Mouse (Mus musculus): Measurements from ENCODE around the gene Macrod2.
A peak's percentile ranks its signal among the peaks of the same experiment; 100 is the strongest.

Gene Macrod2

DNA sequence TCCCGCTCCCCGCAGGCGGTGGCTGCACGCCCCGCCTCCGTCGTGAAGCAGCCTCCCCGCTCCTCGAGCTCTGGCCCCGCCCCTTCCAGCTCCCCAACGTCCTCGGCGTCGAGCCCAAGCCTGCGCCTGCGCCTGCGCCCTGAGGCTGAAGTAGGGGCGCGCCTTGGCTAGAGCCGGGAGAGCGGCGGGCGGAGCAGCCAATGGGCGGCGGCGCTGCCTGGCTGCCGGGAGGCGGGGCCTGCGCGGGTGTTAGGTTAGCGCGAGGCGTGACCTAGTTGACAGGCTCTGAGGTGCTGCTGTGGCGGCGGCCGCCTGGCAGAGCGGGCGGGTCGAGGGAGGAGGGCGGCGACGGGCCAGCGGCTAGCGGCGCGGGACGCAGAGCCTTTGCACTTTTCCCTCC lies at the start of gene Macrod2:
Macrod2 (plus strand) TSS at position 131 of the 400 bp plus-strand sequence.
- DNase-seq (ENCODE audit: low spot score): peak; percentile 98

DNA sequence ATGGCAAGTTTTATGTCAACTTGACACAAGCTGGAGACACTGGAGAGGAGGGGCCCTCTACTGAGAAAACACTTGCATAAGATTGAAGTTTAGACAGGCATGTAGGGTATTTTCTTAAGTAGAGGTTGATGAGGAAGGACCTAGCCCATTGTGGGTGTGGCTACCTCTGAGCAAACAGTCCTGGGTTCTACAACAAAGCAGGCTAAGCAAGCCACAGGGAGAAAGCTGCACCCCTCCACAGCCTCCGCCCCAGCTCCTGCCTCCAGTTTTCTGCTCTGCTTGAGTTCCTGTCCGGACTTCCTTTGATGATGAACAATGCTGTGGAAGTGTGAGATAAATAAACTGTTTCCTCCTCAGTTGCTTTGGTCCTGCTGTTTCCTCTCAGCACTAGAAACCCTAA lies 35.2 kb upstream of the Macrod2 start:
- DNase-seq (ENCODE audit: low spot score): no peak

DNA sequence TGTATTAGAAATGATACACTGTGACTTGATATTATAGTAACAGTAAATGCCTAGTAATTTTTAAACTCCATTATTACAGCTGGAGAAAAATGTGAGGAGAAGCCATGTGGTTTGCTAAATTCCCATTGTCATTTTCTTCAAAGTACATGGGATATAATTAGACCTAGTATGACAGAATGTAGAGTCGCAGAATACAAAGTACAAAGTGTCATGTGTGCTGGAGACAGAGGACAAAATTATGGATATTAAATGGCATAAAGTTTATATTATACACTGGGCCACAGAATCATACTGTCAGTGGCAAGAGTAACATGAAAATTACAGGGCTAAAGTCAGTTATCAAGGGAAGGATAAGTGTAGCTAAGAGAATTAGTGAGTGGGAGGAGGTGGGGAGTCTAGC lies 30.3 kb upstream of the Macrod2 start:
- no peak for DNase-seq (ENCODE audit: low spot score)

DNA sequence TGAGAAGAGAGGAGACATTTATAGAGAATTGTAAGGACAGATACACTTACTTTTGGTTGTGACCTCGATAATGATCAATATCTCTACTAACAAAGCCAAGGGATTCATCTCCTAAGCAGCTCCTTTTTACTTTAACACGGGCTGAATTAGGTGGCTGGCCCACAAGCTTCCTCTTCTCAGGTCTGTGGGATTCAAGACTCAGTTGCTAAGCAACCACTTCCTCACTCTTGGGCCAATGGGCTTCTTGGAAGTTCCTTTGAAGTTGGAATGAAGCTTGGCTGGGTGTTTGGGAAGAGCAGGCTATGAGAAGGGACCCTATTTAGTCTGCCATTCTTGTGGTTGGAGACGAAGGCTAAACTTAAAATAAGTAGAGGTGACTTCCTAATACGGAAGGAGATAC lies 5.6 kb upstream of the Macrod2 start, which contains the start of gene Sel1l2:
Sel1l2 (minus strand) TSS at position 182 of the 400 bp plus-strand sequence.
- no peak for DNase-seq (ENCODE audit: low spot score)

DNA sequence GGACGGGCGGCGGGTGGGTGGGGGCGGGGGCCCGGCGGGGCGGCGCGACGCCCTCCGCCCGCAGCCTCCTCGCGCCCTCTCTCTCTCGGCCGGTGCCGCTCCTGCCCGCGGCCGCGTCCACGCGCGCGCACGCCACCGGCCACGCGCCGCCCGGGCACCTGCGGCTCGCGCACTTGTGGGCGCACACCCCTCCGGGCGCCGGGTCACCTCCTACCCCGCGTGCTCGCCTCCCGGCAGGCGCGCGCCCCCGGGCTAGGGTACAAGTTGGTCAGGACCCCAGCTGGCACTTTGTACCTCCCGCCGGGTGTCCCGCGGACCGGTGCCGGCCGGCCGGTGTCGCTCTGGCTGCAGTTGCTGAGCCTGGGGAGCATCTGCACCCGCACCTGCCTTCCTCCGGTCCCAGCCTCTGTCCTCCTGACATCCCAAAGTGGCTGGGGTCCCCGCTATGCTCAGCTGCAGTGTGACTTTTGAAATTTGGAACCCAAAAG lies 679 bp downstream of the Macrod2 start:
- peak; percentile 4 for DNase-seq (ENCODE audit: low spot score)

DNA sequence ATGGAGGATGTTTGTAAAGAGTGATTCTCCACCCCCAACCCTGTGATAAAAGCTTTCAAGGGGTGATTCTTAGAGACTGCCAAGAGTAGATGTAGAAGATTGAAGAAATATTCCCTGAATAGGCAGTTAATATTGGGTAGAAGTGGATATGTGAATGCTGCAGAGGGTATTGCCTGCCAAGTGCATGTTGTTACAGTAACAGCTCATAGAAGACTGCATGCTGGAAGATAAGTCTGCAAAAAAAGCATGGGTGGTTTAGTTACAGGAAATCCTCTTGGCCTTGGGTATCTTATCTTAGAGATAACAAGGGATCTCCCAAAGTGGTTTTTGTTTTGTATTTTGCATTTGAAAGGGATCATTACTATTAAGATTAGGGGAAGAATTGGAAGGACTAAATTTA lies 30.7 kb downstream of the Macrod2 start:
- no peak for DNase-seq (ENCODE audit: low spot score)

DNA sequence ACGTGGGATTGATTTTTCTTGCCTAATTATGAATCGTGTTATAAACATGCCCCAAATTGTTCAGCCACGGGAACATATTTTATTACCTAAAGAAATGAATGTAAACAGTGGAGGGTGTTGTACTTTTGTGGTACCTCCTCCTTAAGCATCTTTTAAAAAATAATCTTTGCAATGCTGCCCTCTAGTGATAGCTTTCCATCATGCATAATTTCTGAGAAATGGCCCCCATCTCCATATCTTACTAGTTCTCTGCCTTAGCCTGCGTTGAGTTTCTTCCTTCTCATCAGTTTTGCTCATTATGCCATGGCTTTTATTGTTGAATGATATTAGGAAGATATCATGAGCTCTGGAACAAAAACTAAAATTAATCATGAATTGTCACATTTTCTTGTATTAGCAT lies 32.2 kb downstream of the Macrod2 start:
- DNase-seq (ENCODE audit: low spot score): no peak

DNA sequence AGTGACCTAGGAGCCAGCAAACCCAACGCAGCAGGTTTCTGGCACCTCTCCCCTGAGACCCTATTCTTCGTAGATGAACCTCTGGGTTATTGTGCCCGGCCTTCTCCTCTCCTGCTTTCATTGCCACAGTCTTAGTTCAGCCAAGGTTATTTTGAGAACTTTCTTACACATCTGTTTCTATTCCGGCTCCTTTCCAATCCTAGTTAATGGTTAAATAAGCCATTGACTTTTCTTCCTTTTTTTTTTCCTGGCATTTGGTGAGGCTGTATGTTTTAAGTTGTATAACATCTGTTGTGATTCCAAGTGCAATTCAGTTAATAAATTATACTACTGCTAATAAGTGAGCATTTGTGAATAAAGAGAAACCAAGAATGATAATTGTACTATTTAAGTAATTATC lies 44.0 kb downstream of the Macrod2 start:
- DNase-seq (ENCODE audit: low spot score): no peak

DNA sequence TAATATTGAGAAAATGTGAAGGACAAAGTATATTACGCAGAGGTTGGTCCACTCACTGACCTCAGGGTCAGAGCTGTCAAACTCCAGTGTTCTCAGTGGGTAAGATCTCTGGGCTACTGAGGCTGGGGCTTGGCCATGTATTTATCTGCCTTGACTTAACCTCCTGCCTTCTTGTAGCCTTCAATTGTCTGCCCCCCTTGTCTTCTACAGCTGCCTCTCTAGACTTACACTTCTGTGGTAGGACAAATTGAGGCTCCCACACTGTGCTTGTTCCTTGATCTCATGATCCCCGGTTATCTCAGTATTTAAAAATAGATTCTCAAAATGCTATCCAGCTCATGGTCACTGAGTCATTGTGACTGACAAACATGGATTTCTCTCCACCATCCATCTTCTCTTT lies 53.5 kb downstream of the Macrod2 start:
- no peak for DNase-seq (ENCODE audit: low spot score)

DNA sequence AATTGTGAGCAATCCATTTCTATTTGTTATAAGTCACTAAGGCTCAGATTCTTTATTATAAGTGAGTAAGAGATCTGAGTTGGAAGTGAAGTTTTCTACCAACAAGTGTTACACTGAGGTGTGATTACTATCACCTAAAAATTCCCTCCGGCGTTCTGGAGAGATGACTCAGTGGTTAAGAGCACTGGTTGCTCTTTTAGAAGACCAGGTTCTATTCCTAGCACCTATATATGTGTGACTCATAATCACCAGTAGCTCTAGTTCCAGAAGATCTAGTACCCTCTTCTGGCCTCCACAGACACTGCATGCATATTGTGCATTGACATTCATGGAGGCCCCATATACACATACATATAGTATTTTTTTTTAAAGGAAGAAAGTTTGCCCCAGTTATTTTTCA lies 80.7 kb downstream of the Macrod2 start:
- no peak for DNase-seq (ENCODE audit: low spot score)

DNA sequence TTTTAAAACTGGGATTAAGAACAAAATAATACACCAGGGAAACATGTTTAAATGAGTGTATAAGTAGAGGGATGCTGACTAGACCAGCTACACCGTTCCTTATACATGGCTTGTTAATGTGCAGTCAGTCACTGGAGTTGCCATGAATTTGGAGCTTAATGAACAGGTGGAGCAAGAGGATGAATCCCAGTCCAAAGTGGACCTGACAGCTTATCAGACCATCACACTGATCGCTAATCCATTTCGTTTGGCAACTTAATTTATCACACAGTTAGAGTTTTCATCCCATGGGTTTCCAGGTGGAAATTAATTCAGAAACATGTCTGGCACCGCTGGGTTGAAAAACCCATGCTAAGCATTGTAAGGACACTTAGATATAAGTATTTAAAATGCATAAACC lies 81.8 kb downstream of the Macrod2 start:
- no peak for DNase-seq (ENCODE audit: low spot score)

DNA sequence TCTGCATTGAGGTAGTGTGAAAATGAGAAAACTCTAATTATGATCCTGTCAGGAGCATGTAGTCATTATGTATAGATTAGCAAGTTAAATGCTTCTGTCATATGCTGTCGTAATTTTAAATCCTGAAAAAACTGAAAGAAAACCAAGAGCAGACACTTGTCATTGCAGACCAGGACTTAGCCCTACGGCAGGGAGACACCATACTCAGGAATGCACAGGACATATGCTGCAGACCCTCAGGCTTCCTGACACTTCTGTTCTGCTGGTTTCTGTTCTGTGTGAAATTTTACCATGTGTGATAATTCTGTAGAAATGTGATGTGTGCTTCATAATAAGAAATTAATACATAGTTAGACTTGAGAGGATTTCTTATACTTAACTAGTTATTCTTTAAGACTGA lies 87.5 kb downstream of the Macrod2 start:
- no peak for DNase-seq (ENCODE audit: low spot score)

DNA sequence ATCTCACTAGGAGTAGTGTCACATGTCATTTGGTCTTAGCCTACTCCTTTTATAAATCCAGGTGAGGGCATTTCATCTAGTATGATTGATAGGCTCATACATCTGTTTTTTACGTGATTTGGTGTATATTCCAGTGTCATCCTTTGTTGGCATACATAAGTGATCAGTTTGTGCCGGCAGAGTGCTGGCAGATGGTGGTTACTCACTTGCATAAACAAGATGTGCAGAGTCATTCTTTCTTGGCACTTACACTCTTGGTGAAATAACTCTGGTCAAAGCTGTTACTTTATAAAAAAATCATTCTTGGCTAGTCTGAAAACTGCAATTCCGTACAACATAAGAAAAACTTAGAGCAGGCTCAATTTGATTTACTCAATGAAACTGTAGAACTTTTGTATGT lies 102.6 kb downstream of the Macrod2 start:
- DNase-seq (ENCODE audit: low spot score): no peak

DNA sequence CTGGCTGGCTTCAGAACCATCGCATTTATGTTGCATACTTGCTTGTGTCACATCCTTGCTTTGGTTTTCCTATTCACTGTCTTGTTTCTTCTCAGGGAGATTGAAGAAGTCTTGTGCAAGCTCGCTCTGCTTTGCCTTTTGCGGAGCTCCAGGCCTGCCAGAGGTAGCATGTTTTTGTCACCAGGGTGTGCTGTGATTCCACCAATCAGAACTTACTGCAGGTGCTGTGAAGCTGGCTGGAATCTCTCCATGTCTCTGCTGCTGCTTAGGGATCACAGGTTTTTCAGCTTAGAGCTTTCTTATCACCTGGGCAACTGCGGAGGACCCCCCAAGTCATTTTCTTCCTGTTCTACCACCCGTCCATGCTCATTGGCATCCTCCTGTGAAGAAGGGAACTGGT lies 105.8 kb downstream of the Macrod2 start:
- DNase-seq (ENCODE audit: low spot score): peak; percentile 57

DNA sequence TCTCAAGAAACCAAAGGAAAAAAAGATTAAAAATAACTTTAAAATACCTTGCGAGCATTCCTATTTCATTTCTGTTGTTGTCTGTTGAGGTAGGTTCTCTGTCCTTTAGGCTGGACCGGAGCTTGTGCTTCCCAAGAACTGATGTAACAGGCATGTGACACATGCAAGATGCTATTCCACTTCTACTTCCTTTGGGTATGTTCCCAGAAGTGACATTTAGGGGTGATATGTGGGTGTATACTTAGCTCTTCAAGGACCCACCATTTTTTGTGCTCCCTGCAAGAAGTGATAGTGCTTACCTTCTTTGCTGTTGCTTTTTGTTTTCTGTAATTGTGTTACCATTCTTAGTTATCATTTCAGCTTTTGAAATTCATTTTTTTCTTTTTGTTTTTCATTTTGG lies 126.4 kb downstream of the Macrod2 start:
- no peak for DNase-seq (ENCODE audit: low spot score)

DNA sequence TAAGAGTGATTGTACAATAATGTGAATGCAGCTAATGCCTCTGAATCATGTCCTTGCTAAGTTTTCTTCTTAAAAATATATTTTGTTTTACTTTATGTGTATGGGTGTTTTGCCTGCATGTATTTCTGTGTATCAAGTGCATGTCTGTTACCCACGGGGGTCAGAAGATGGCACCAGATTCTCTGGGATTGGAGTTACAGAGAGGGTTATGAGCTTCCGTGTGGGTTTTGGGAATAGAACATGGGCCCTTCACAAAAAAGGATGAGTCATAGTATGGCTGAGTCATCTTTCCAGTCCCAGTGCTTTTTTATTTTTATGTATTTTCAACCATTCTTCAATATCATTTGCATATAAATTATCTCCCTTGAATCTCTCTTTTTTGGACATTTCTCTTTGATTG lies 135.1 kb downstream of the Macrod2 start:
- no peak for DNase-seq (ENCODE audit: low spot score)

DNA sequence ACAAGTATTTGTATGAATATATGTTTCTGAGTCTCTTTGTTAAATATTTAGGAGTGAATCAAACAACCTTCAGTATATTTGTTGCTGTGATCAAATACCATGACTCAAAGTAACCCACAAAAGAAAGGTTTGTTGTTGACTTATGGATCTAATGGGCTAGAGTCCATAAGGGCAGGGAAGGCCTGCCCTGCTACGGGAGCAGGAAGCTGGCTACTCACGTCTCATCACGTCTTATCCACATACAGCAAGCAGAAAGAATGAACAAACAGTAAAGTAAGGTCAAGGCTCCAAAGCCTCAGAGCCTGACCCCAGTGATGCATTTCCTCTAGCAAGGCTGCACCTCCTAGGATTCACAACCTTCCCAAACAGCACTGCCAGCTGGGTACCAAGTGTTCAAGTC lies 136.9 kb downstream of the Macrod2 start:
- no peak for DNase-seq (ENCODE audit: low spot score)

DNA sequence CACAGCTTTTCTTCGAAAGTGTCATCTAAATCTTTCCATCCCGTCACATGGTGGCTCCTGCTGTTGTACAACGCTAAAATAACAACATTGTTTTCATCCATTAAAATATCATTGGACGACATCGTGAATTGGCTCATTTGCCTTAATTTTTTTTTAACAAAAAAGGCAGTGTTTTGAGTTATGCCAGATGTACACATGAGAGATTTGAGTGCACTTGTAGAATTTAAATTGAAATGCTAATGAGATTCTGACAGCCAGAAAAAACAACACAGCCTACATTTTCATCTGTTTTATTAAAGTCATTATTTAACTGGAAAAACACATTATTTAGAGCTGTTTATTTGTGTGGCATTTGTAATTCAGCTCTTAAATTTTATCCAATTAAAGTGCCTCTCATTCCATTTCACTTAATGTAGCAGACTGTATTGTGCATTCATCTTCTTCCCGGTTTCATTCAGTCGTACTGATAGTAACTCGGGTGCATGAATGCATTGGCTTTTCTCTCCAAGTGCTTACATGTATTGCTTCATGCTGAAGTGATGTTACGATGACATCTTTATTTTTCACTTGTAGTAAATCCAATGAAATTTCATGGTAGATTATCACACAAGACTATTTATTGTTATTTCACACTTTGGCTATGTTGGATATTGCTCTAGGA lies 137.9 kb downstream of the Macrod2 start:
- no peak for DNase-seq (ENCODE audit: low spot score)

DNA sequence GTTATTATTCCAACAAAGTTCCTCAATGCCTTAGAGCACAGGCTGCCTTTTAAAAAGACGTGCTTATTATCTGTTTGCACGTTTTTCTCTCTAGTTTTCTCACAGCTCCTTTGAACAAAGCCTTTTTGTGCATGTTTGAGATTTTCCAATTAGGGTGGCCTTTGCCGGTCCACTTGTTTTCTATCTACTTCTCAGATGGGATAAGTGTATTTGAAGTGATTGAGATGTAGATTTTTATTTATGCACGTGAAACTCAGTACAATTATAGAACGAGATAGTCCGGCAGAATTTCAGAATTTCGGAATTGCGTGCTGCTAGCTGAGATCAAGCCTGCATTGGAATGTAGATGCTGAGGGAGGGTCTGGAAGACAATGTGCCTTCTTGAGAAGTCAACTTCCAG lies 138.5 kb downstream of the Macrod2 start:
- no peak for DNase-seq (ENCODE audit: low spot score)

DNA sequence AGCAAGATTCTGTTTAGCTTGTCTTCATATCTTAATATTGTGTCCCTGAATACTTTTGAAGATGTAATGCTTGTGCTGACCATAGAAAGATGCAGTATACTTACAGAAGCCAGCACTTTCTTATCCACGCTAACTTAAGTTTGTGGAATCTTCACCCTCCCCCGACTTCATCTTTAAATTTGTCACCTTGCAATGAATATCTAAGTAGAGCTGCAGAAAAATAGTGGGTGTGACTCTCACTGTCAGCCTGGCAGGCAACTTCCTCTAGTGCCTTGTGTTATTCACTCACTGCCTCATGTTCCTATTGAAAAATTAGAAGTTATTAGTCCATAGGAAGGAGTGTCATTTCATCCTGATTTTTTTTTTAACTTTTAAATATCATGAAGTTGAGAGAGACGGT lies 139.5 kb downstream of the Macrod2 start:
- DNase-seq (ENCODE audit: low spot score): no peak

DNA sequence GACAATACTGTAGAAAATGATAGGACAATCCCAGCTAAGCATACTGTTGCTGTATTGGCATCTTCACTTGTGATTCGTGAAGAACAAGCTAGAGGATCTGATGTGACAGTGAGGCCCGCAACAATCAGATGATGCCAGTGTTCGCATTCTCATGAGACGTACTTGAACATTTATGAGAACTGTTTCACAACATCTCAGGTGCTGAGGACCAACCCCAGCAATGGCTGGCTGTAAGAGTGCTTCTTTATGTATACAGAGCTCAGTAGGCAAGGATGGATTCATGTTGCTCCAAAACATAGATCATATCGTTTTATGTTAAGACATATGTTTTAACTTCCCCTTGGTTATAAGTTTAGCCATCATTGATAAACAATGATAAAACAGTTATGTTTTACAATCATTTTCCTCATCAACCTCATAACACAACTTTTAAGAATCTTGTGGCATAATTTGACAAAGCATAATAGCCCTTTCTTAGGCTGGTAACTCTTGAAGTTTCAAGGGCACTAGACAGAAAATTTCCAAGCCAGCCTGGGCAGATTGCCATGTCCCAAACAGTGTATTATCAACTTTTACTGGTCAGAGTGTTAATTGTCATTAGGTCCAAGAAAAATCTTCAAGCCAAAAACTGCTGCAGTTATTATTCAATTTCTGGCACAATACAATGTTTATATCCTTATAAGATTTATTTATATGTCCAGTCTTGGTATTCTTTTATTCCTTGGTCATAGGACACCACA lies 140.9 kb downstream of the Macrod2 start:
- no peak for DNase-seq (ENCODE audit: low spot score)

DNA sequence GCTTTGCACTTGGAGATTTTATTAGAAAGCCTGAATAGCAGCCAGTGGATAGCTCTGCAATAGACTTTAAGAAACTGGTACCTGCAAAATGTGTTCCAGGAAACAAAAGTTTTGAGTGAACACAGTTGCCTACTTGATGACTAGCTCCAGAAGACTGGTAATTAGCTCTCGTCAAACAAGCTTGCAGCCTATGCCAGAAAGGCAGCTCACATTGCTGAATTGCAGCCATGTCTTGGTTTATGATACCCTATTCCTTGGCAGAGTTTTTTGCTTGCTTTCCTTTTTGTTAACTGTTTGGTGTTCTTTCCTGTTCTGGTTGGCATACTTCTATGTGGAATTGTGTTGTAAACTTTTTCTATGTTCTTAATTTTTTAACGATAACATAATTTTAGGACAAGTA lies 154.2 kb downstream of the Macrod2 start:
- DNase-seq (ENCODE audit: low spot score): no peak

DNA sequence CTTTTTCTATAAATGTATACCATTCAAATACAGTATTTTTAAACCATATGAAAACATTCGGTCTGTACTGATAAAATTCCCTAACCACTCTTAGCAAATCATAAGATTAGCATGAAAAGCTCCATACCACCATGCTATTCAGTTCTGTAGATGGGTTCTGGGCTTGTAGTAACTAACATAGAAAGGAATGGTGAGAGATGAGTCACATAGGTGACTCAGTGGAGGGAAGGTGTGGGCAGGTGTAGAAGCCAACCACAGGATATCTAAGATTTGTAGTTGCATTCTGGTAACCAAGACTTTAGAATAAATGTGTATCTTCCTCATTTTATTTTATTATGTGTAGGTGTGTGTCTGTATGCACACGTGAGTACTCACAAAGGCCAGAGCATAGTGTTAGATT lies 166.3 kb downstream of the Macrod2 start:
- no peak for DNase-seq (ENCODE audit: low spot score)

DNA sequence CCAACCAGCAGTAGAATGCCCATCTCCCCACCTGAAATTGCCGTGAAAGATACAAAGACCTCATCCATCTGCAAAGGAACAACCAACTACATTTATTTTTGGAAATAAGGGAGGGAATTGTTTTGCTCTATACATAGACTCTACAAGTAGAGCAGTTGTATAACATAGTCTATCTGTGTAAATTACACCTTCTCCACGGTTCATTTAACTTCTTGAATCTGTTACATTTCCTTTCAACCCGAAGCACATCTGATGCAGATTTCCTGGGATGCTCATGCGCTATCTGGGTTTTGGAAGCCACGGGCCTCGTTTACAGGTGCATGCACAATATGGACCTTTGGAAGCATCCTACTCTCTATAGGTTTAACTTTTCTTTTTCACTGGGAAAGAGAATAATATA lies 175.8 kb downstream of the Macrod2 start:
- no peak for DNase-seq (ENCODE audit: low spot score)

Data from urinary bladder, postnatal 14 days (tissue).